ENCODE assay signal across 17 mouse cellular contexts in the genomic region with DNA sequence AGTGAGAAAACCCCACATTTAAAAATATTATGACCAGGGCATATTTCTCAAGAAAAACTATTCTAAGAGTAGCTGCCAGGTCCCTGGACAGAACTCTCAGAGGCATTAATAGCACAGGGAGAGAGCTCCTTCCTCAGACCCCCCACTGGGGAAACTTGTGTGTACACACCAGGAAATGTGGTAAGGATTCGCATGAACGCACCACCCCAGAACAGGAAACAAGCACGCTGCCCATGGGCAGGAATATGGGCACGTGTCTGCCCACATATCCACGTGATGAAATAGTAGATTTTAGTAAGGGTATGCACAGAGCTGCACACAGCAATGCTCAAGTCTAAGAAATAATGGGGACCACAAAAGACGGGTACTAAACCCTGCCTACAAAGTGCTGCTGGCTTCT.
DNase-seq lines count a peak whose midpoint lies in the region; ATAC-seq and TF ChIP-seq lines count a peak whose summit lies in the region.
"Had no signal": no experiment of that assay in that cellular context is flagged by ENCODE, and none has a peak within 500 bp of the region (broad histone marks: within the 10 kb centered on the region; RNA-seq: fewer than 3 reads in every experiment).

No protein-coding gene starts in this region.

- H3K9ac ChIP-seq in kidney, embryonic 16.5 days (replicated peaks; ENCODE audit: low read length) = no peak overlapping the region
- H3K9ac ChIP-seq in CH12.LX (ENCODE audit: insufficient read depth, low read depth) = no peak overlapping the region
- no peak overlapping the region for H3K9ac ChIP-seq in hindbrain, embryonic 11.5 days (ENCODE audit: low read depth, low read length)
- H3K9ac ChIP-seq: embryonic facial prominence, embryonic 12.5 days had no signal

- no peaks in the 10 kb centered on the region for H3K36me3 ChIP-seq in kidney, embryonic 16.5 days (ENCODE audit: insufficient read depth, low read length)
- no peaks in the 10 kb centered on the region for H3K36me3 ChIP-seq in CH12.LX (replicated peaks in 1 of 2; ENCODE audit: control insufficient read depth in 1 of 2, insufficient read depth in 1 of 2, low read length in 1 of 2)
- no peaks in the 10 kb centered on the region for H3K36me3 ChIP-seq in hindbrain, embryonic 11.5 days (ENCODE audit: control insufficient read depth, insufficient read depth, low read length)
- H3K36me3 ChIP-seq: embryonic facial prominence, embryonic 12.5 days; G1E; midbrain, embryonic 10.5 days had no signal

- H3K4me1 ChIP-seq in kidney, embryonic 16.5 days (ENCODE audit: insufficient read depth, low read length) = no peaks in the 10 kb centered on the region
- peaks cover 0 to 11% of the 10 kb centered on the region in 2 experiments; a peak in 2 of 4 replicates for H3K4me1 ChIP-seq in CH12.LX (ENCODE audit: control insufficient read depth in 1 of 2, insufficient read depth in 2 of 2)
- no peaks in the 10 kb centered on the region for H3K4me1 ChIP-seq in hindbrain, embryonic 11.5 days (replicated peaks; ENCODE audit: control insufficient read depth, insufficient read depth, low read length)
- H3K4me1 ChIP-seq: embryonic facial prominence, embryonic 12.5 days; midbrain, embryonic 10.5 days had no signal

- no peak for TF ChIP-seq RAD21 in CH12.LX (IDR thresholded peaks at IDR 0.05; ENCODE audit: low read depth, low read length)

- no peak overlapping the region for H3K4me2 ChIP-seq in kidney, embryonic 16.5 days (replicated peaks; ENCODE audit: low read depth, low read length)
- no peak overlapping the region for H3K4me2 ChIP-seq in CH12.LX (ENCODE audit: insufficient read depth, low read depth, poor library complexity, severe bottlenecking)
- H3K4me2 ChIP-seq in hindbrain, embryonic 11.5 days (replicated peaks; ENCODE audit: low read depth, low read length) = no peak overlapping the region
- H3K4me2 ChIP-seq: embryonic facial prominence, embryonic 12.5 days had no signal

- intact Hi-C loops in gastrocnemius, postnatal 36 days (cut with DNase I) = no loop called here

- H3K79me2 ChIP-seq in CH12.LX (replicated peaks; ENCODE audit: control insufficient read depth, extremely low read depth, insufficient read depth, poor library complexity, severe bottlenecking) = no peaks in the 10 kb centered on the region

- no peak for TF ChIP-seq POLR2A in CH12.LX (IDR thresholded peaks at IDR 0.05; ENCODE audit: low read depth, low read length)

- in situ Hi-C loops in CH12.LX (cut with MboI; ENCODE audit: low pct_ligation_motif_present, low pct_unique_long_range_greater_than_20kb, low sequenced_read_pairs) = no loop called here

- H3K27ac ChIP-seq in kidney, embryonic 16.5 days (ENCODE audit: low read length) = no peak overlapping the region
- no peak overlapping the region for H3K27ac ChIP-seq in CH12.LX (ENCODE audit: insufficient read depth, low read depth)
- no peak overlapping the region for H3K27ac ChIP-seq in hindbrain, embryonic 11.5 days (ENCODE audit: low read depth, low read length)
- H3K27ac ChIP-seq: embryonic facial prominence, embryonic 12.5 days; hindbrain, postnatal 0 days; midbrain, embryonic 10.5 days had no signal

- no peak overlapping the region for H3K4me3 ChIP-seq in kidney, embryonic 16.5 days (ENCODE audit: low read length)
- H3K4me3 ChIP-seq in CH12.LX (replicated peaks in 1 of 3; ENCODE audit: low read depth in 2 of 3, low read length in 2 of 3, poor library complexity in 1 of 3) = no peak overlapping the region
- no peak overlapping the region for H3K4me3 ChIP-seq in hindbrain, embryonic 11.5 days (ENCODE audit: low read depth, low read length)
- H3K4me3 ChIP-seq: embryonic facial prominence, embryonic 12.5 days; midbrain, embryonic 10.5 days had no signal

- H3K9me3 ChIP-seq in kidney, embryonic 16.5 days (ENCODE audit: low read length) = no peaks in the 10 kb centered on the region
- H3K9me3 ChIP-seq in CH12.LX (replicated peaks; ENCODE audit: low read length) = no peaks in the 10 kb centered on the region
- H3K9me3 ChIP-seq in hindbrain, embryonic 11.5 days (ENCODE audit: control insufficient read depth, low read length) = no peaks in the 10 kb centered on the region
- H3K9me3 ChIP-seq: embryonic facial prominence, embryonic 12.5 days; G1E; midbrain, embryonic 10.5 days had no signal

- H3K27me3 ChIP-seq in kidney, embryonic 16.5 days (ENCODE audit: insufficient read depth, low read length) = no peaks in the 10 kb centered on the region
- H3K27me3 ChIP-seq in CH12.LX (replicated peaks) = no peaks in the 10 kb centered on the region
- no peaks in the 10 kb centered on the region for H3K27me3 ChIP-seq in hindbrain, embryonic 11.5 days (ENCODE audit: control insufficient read depth, insufficient read depth, low read length)
- H3K27me3 ChIP-seq: embryonic facial prominence, embryonic 12.5 days had no signal

- TF ChIP-seq CTCF in CH12.LX (conservative IDR thresholded peaks at IDR 0.05 in 1 of 2, IDR thresholded peaks at IDR 0.05 in 1 of 2; ENCODE audit: low read depth in 2 of 2, low read length in 2 of 2) = no peak

- no peak for TF ChIP-seq EP300 in CH12.LX (IDR thresholded peaks at IDR 0.05; ENCODE audit: low read length)

- peak; percentile 31 to 48 for DNase-seq in cerebellum, postnatal 14 days
- no peak for DNase-seq in cerebellum, adult 9-11 months
- no peak for DNase-seq in kidney, postnatal 14 days
- DNase-seq in CH12.LX (ENCODE audit: extremely low read depth) = peak; percentile 41
- no peak for DNase-seq in hindbrain, embryonic 11.5 days (ENCODE audit: low spot score)
- DNase-seq in gastrocnemius, postnatal 36 days = no peak
- DNase-seq: gastrocnemius, postnatal 14 days; kidney, adult 18-20 months; kidney, postnatal 36 days; liver had no signal

- 0 out of 2 replicates have a peak, but pooled peaks have one; percentile 35 for ATAC-seq in kidney, embryonic 16.5 days (ENCODE audit: low FRiP score, low TSS enrichment)
- ATAC-seq in neutrophil, adult 5-6 weeks (ENCODE audit: extremely low read depth, insufficient number of reproducible peaks, low FRiP score, poor library complexity, severe bottlenecking) = peak; percentile 87
- no peak for ATAC-seq in hindbrain, embryonic 11.5 days (ENCODE audit: low FRiP score)
- ATAC-seq: hindbrain, postnatal 0 days; lung, postnatal 0 days had no signal

- 69% methylated on average over 6 of the region's 6 CpGs for WGBS in kidney, embryonic 16.5 days
- WGBS in hindbrain, embryonic 11.5 days = 74% methylated on average over 6 of the region's 6 CpGs

- dilution Hi-C loops in CH12.LX (cut with MboI; ENCODE audit: extremely low pct_ligation_motif_present, extremely low pct_unique_long_range_greater_than_20kb, low sequenced_read_pairs) = no loop called here

TF ChIP-seq in CH12.LX, 34 proteins besides CTCF, POLR2A, EP300 and RAD21:
- TF ChIP-seq MYC (IDR thresholded peaks at IDR 0.05; ENCODE audit: low read depth, low read length) = no peak
- TF ChIP-seq BHLHE40 (IDR thresholded peaks at IDR 0.05; ENCODE audit: low read depth, low read length) = peak; percentile 90

Comparison
In these comparisons a context has a peak if more than half of its experiments do, and no peak if none do; other contexts are left out.
1. DNase-seq: peak in cerebellum, postnatal 14 days (2 of 2) and CH12.LX (single experiment); none in cerebellum, adult 9-11 months (single experiment), kidney, postnatal 14 days (single experiment), hindbrain, embryonic 11.5 days (single experiment) and gastrocnemius, postnatal 36 days (0 of 2).